Mouse (Mus musculus) frontal cortex, postnatal 36 days (tissue): Measurements from ENCODE around the gene Sox6.
A peak's percentile ranks its signal among the peaks of the same experiment; 100 is the strongest.

ENCODE experiments used
- DNase-seq, 2 experiments: peaks; one replicate each; pipeline ENCODE4 v3.0.0; 2022; ENCODE audit warnings: low spot score in 2 of 2

The Sox6 gene

GRCm38 (mm10) chr7:115752121-115752634 lies 286.4 kb downstream of the Sox6 start:
- DNase-seq: no peak

- DNase-seq: no peak
These were observed 287.5 kb downstream of the Sox6 start for GRCm38 (mm10) chr7:115751083-115751482.

GRCm38 (mm10) chr7:115750275-115750825 lies 288.2 kb downstream of the Sox6 start:
- no peak for DNase-seq

GRCm38 (mm10) chr7:115747541-115747940 lies 291.1 kb downstream of the Sox6 start:
- DNase-seq: no peak

DNA sequence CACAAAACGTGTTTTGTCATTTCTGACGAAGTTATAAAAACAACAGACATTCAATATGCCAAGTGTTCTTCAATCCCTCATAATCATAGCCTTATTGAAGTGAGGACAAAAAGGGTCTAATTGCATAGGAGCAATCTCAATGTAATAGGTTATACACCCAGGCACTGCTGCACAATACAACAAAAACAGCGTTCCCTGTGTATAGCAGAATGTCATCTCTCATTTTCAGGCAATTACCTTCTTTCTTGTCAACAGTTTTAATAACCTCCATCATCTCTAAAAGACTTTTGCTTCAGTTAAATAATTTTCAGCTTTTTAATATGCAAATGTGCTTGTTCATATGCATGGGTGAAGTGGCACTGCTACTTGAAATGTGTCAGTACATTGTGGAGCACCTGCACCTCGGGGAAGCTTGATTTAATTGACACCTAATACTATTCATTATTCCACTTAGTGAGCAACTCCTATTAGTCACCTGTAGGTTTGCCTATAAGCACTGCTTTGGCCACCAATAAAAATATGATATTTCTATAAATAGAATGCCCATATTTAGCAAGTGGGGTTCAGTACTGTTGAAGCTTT lies 292.8 kb downstream of the Sox6 start:
- no peak for DNase-seq

- no peak for DNase-seq
These were observed 304.5 kb downstream of the Sox6 start for GRCm38 (mm10) chr7:115734137-115734536.

- no peak for DNase-seq
These were observed 305.8 kb downstream of the Sox6 start for GRCm38 (mm10) chr7:115732824-115733223.

- no peak for DNase-seq
These were observed 311.8 kb downstream of the Sox6 start for GRCm38 (mm10) chr7:115726776-115727175.

- no peak for DNase-seq
These were observed 314.2 kb downstream of the Sox6 start for GRCm38 (mm10) chr7:115724404-115724803.

- peak in 1 of 2 experiments; percentile 6 for DNase-seq
These were observed 316.7 kb downstream of the Sox6 start for GRCm38 (mm10) chr7:115721624-115722540.

- no peak for DNase-seq
These were observed 318.8 kb downstream of the Sox6 start for GRCm38 (mm10) chr7:115719791-115720190.

DNA sequence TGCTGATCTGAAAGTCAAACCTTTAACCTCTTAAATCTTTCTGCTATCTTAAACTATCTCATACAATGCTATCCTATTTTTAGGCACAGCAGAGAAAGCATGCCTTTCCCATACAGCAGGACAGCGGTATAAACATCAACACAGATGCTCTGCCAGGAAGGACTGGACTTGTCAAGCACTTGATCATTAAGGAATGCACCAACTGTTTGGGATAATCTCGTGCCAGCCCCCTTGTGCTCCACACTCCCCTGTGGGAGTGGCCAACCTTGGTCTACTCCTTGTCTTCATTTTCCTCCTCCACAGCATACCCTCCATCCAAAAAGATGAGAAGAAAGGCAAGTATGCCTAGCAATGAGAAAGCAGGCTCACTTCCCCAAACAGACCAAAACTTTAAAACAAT lies 332.5 kb downstream of the Sox6 start:
- no peak for DNase-seq

GRCm38 (mm10) chr7:115698105-115698504 lies 340.5 kb downstream of the Sox6 start:
- no peak for DNase-seq

DNA sequence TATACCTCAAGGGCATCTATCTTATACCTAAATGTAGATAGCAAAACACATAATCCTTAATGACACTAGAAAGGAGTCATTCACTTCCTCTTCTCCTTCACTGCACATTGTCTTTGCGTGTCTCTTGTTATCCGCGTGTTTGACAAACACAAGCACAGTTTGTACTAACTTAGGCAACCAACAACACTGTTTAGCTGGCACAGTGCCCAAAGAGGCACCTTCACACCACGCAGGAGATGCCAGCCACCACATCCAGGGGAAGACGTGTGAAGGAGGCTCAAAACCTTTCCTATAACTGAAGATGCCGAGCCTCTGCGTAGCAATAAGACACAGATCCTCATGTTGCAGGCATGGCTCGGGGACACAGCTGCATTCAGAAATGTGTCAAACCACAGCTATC lies 345.4 kb downstream of the Sox6 start:
- no peak for DNase-seq

GRCm38 (mm10) chr7:115691091-115691490 lies 347.5 kb downstream of the Sox6 start:
- DNase-seq: no peak

GRCm38 (mm10) chr7:115686687-115687086 lies 351.9 kb downstream of the Sox6 start:
- DNase-seq: no peak

GRCm38 (mm10) chr7:115684142-115684541 lies 354.5 kb downstream of the Sox6 start:
- DNase-seq: no peak

GRCm38 (mm10) chr7:115671749-115672148 lies 366.8 kb downstream of the Sox6 start:
- DNase-seq: no peak

- no peak for DNase-seq
These were observed 367.3 kb downstream of the Sox6 start for GRCm38 (mm10) chr7:115671272-115671671.

GRCm38 (mm10) chr7:115669207-115670004 lies 369.2 kb downstream of the Sox6 start:
- DNase-seq: no peak

DNA sequence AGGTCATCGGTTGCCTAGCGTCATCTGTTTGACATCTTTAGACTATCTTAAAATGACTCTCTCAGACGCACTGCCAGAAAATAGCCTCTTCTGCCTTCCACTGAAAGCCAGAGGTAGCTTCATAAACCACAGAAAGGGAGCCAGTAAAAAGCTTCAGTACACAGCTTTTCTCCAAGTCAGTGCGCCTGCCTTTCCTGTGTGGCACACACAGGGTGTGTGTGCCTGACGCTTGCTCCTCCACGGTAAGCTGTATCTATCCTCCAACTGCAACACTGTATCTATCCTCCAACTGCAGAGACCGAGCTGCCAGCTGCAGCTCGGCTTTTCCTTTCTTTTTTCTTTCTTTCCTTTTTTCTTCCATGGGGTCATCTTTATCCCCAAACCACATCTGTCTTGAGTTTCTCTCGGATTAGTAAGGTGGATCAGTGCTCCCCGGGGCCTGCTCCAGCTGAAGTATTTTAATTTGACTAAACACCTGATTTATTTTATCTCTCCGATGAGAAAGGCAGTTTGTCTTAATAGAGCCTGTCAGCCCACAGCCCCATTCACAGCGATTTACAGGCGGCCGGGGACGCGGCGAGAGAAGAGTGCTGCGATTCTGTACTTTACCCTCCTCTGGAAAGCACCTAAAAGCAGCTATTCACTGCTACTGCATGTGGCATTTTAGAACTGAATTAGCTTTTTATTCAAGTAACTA lies 371.8 kb downstream of the Sox6 start:
- DNase-seq: peak; percentile 8 to 12
